Mouse (Mus musculus): Measurements from ENCODE around the gene Pde3a. TPM values are rescaled to one million over a fixed set of nuclear protein-coding genes. Genes with fewer than 3 reads are reported as not detected.

Pde3a gene
- polyA plus RNA-seq, 2 experiments = 0.45 to 0.86 TPM

GRCm38 (mm10) chr6:141337673-141338072, 88.6 kb downstream of the Pde3a start:
- no peaks in the 10 kb centered on the region for H3K36me3 ChIP-seq (replicated peaks; ENCODE audit: control insufficient read depth, insufficient read depth, low read depth)
- H3K4me1 ChIP-seq (replicated peaks; ENCODE audit: control insufficient read depth in 2 of 2, insufficient read depth in 2 of 2, low read length in 1 of 2) = 0 out of 4 replicates have a peak, but pooled peaks cover 0 to 3% of the 10 kb centered on the region in 2 experiments
- DNase-seq (ENCODE audit: low read depth in 3 of 3, low spot score in 3 of 3) (no peak), ATAC-seq (ENCODE audit: insufficient read depth) (no peak)
- H3K4me2 ChIP-seq (ENCODE audit: low read depth) = no peak overlapping the region
- no peak for TF ChIP-seq EP300 (IDR thresholded peaks at IDR 0.05; ENCODE audit: low read depth)
- peak; percentile 68 for TF ChIP-seq CTCF (IDR thresholded peaks at IDR 0.05; ENCODE audit: low read depth)
- WGBS (ENCODE audit: insufficient replicate concordance) = 40% methylated on average over 8 of the region's 8 CpGs
- H3K27me3 ChIP-seq (ENCODE audit: control insufficient read depth, insufficient read depth, low read length) = no peaks in the 10 kb centered on the region
- H3K9ac ChIP-seq (replicated peaks) = no peak overlapping the region
- H3K27ac ChIP-seq = no peak overlapping the region
- H3K4me3 ChIP-seq (ENCODE audit: insufficient read depth in 1 of 2, low read depth in 2 of 2, low read length in 2 of 2) = no peak overlapping the region
- H3K9me3 ChIP-seq (ENCODE audit: control insufficient read depth, low read length) = no peaks in the 10 kb centered on the region

DNA sequence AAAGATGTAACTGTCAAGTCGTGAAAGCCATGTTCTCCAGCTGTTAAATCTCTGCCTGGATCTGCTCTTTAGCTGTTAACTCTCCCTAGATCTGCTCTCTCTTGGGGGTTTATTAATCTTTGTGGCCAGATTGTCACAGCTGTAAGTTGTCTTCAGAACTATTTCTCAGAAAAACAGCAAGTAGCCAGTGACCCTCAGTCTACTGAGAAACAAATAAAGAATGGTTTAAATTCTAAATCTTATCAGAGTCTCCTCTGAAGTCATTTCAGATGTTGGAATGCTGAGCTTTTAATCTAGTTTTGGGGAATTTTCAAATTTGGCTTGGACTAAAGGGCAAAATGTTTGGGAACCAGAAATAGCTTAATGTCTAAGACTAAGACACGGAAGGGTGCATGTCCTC, 92.3 kb downstream of the Pde3a start:
- TF ChIP-seq CTCF (IDR thresholded peaks at IDR 0.05; ENCODE audit: low read depth) (no peak), EP300 (IDR thresholded peaks at IDR 0.05; ENCODE audit: low read depth) (no peak)
- WGBS (ENCODE audit: insufficient replicate concordance) = 44% methylated on average over 2 of the region's 2 CpGs

GRCm38 (mm10) chr6:141347870-141348269, 98.8 kb downstream of the Pde3a start:
- H3K9ac ChIP-seq (replicated peaks) = no peak overlapping the region
- H3K27me3 ChIP-seq (ENCODE audit: control insufficient read depth, insufficient read depth, low read length) = no peaks in the 10 kb centered on the region
- 34% methylated on average over 4 of the region's 4 CpGs for WGBS (ENCODE audit: insufficient replicate concordance)
- H3K4me3 ChIP-seq (ENCODE audit: insufficient read depth in 1 of 2, low read depth in 2 of 2, low read length in 2 of 2) = no peak overlapping the region
- DNase-seq (ENCODE audit: low read depth in 3 of 3, low spot score in 3 of 3) = no peak
- H3K36me3 ChIP-seq (replicated peaks; ENCODE audit: control insufficient read depth, insufficient read depth, low read depth) = no peaks in the 10 kb centered on the region
- no peak overlapping the region for H3K27ac ChIP-seq
- TF ChIP-seq CTCF (IDR thresholded peaks at IDR 0.05; ENCODE audit: low read depth) = no peak
- no peak for TF ChIP-seq EP300 (IDR thresholded peaks at IDR 0.05; ENCODE audit: low read depth)
- ATAC-seq (ENCODE audit: insufficient read depth) = no peak
- no peaks in the 10 kb centered on the region for H3K4me1 ChIP-seq (replicated peaks; ENCODE audit: control insufficient read depth in 2 of 2, insufficient read depth in 2 of 2, low read length in 1 of 2)
- H3K9me3 ChIP-seq (ENCODE audit: control insufficient read depth, low read length) = no peaks in the 10 kb centered on the region
- H3K4me2 ChIP-seq (ENCODE audit: low read depth) = no peak overlapping the region

More for the DNA sequence above, 92.3 kb downstream of the Pde3a start:
- Histone ChIP-seq H3K9me3 (ENCODE audit: control insufficient read depth, low read length) (no peaks in the 10 kb centered on the region), H3K4me2 (ENCODE audit: low read depth) (no peak overlapping the region), H3K9ac (replicated peaks) (no peak overlapping the region), H3K4me1 (replicated peaks; ENCODE audit: control insufficient read depth in 2 of 2, insufficient read depth in 2 of 2, low read length in 1 of 2) (0 out of 4 replicates have a peak, but pooled peaks cover 0 to 3% of the 10 kb centered on the region in 2 experiments), H3K27ac (no peak overlapping the region), H3K4me3 (ENCODE audit: insufficient read depth in 1 of 2, low read depth in 2 of 2, low read length in 2 of 2) (no peak overlapping the region), H3K36me3 (replicated peaks; ENCODE audit: control insufficient read depth, insufficient read depth, low read depth) (no peaks in the 10 kb centered on the region), H3K27me3 (ENCODE audit: control insufficient read depth, insufficient read depth, low read length) (no peaks in the 10 kb centered on the region)
- ATAC-seq (ENCODE audit: insufficient read depth) = no peak
- no peak for DNase-seq (ENCODE audit: low read depth in 3 of 3, low spot score in 3 of 3)

GRCm38 (mm10) chr6:141348542-141348941, 99.5 kb downstream of the Pde3a start:
- 74% methylated on average over 9 of the region's 9 CpGs for WGBS (ENCODE audit: insufficient replicate concordance)
- no peaks in the 10 kb centered on the region for H3K4me1 ChIP-seq (replicated peaks; ENCODE audit: control insufficient read depth in 2 of 2, insufficient read depth in 2 of 2, low read length in 1 of 2)
- H3K27me3 ChIP-seq (ENCODE audit: control insufficient read depth, insufficient read depth, low read length) = no peaks in the 10 kb centered on the region
- H3K27ac ChIP-seq = no peak overlapping the region
- no peaks in the 10 kb centered on the region for H3K36me3 ChIP-seq (replicated peaks; ENCODE audit: control insufficient read depth, insufficient read depth, low read depth)
- DNase-seq (ENCODE audit: low read depth in 3 of 3, low spot score in 3 of 3) (no peak), ATAC-seq (ENCODE audit: insufficient read depth) (no peak)
- TF ChIP-seq CTCF (IDR thresholded peaks at IDR 0.05; ENCODE audit: low read depth) (no peak), EP300 (IDR thresholded peaks at IDR 0.05; ENCODE audit: low read depth) (no peak)
- H3K4me3 ChIP-seq (ENCODE audit: insufficient read depth in 1 of 2, low read depth in 2 of 2, low read length in 2 of 2) = no peak overlapping the region
- H3K9ac ChIP-seq (replicated peaks) = no peak overlapping the region
- no peaks in the 10 kb centered on the region for H3K9me3 ChIP-seq (ENCODE audit: control insufficient read depth, low read length)
- H3K4me2 ChIP-seq (ENCODE audit: low read depth) = no peak overlapping the region

- no peaks in the 10 kb centered on the region for H3K36me3 ChIP-seq (replicated peaks; ENCODE audit: control insufficient read depth, insufficient read depth, low read depth)
- no peak for ATAC-seq (ENCODE audit: insufficient read depth)
- no peaks in the 10 kb centered on the region for H3K9me3 ChIP-seq (ENCODE audit: control insufficient read depth, low read length)
- TF ChIP-seq EP300 (IDR thresholded peaks at IDR 0.05; ENCODE audit: low read depth) = no peak
- no peak overlapping the region for H3K9ac ChIP-seq (replicated peaks)
- no peaks in the 10 kb centered on the region for H3K4me1 ChIP-seq (replicated peaks; ENCODE audit: control insufficient read depth in 2 of 2, insufficient read depth in 2 of 2, low read length in 1 of 2)
- no peak overlapping the region for H3K27ac ChIP-seq
- DNase-seq (ENCODE audit: low read depth in 3 of 3, low spot score in 3 of 3) = no peak
- WGBS (ENCODE audit: insufficient replicate concordance) = 68% methylated on average over 5 of the region's 5 CpGs
- no peaks in the 10 kb centered on the region for H3K27me3 ChIP-seq (ENCODE audit: control insufficient read depth, insufficient read depth, low read length)
- no peak overlapping the region for H3K4me2 ChIP-seq (ENCODE audit: low read depth)
- H3K4me3 ChIP-seq (ENCODE audit: insufficient read depth in 1 of 2, low read depth in 2 of 2, low read length in 2 of 2) = no peak overlapping the region
Observed at GRCm38 (mm10) chr6:141350261-141350660, 101.2 kb downstream of the Pde3a start.

Measured in liver, embryonic 14.5 days (tissue).